Mouse (Mus musculus) heart, postnatal 0 days (tissue): ENCODE measurements around the gene St6galnac1.
"Not testable (repeated sequence)": the region's sequence is repeated elsewhere in the genome, so short reads cannot be mapped to it uniquely, and the experiment has no call there.

ENCODE experiments used
- CTCF ChIP-seq: IDR thresholded peaks from 2 replicates; pipeline ENCODE4 v1.5.1; 2016; ENCODE audit warnings: antibody characterized with exemption, control low read depth, low read depth
- EP300 ChIP-seq: IDR thresholded peaks from 2 replicates; pipeline ENCODE4 v1.6.1; 2016; ENCODE audit warnings: antibody characterized with exemption, low read depth

- not testable (repeated sequence) for TF ChIP-seq EP300, CTCF
These were observed 29.9 kb downstream of the St6galnac1 start for GRCm38 (mm10) chr11:116745457-116745856.
